Comparison of ENCODE assay signal across 15 mouse cellular contexts in the genomic region with DNA sequence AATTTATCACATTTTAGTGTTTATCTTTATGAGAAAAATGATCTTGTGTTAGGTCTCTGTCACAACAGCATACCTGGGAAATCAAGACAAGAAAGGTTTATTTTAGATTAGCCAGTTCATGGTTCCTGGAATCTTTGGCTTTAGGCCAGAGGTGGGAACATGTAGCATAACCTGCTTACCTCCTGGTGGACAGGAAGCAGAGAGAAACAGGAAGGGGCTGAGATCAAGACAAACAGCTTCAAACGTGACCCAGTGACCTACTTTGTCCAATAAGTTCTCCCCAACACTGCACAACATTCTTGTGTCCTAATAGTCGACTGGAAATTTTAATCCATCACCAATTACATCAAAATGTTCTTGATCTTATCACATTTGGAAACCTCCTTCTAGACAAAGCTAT.
"Had no signal": no experiment of that assay in that cellular context is flagged by ENCODE, and none has a peak within 500 bp of the region (broad histone marks: within the 10 kb centered on the region; RNA-seq: fewer than 3 reads in every experiment).

No protein-coding gene starts in this region.

- H3K36me3 ChIP-seq: limb, embryonic 10.5 days; limb, embryonic 13.5 days; liver, embryonic 12.5 days; liver, embryonic 15.5 days had no signal

- H3K4me2 ChIP-seq: limb, embryonic 13.5 days; liver, embryonic 12.5 days; liver, embryonic 15.5 days; midbrain, embryonic 11.5 days had no signal

- H3K4me1 ChIP-seq: limb, embryonic 10.5 days; limb, embryonic 13.5 days; liver, embryonic 12.5 days; liver, embryonic 15.5 days had no signal

- DNase-seq: kidney, adult 8-10 months; layer of hippocampus, adult 9-11 months; liver; lung, adult 18-20 months; lung, postnatal 14 days; lung, postnatal 4 days; midbrain, embryonic 14.5 days had no signal

- H3K9ac ChIP-seq: limb, embryonic 13.5 days; liver, embryonic 12.5 days; liver, embryonic 15.5 days had no signal

- H3K27me3 ChIP-seq: limb, embryonic 13.5 days; liver, embryonic 12.5 days; liver, embryonic 15.5 days had no signal

- H3K9me3 ChIP-seq: limb, embryonic 10.5 days; limb, embryonic 13.5 days; liver, embryonic 12.5 days; liver, embryonic 15.5 days had no signal

- H3K27ac ChIP-seq: layer of hippocampus, adult 2 months; limb, embryonic 10.5 days; limb, embryonic 13.5 days; liver, embryonic 12.5 days; liver, embryonic 15.5 days had no signal

- ATAC-seq: inflammation-experienced regulatory T-cells, adult 6 months; intestine, embryonic 16.5 days; liver, embryonic 12.5 days had no signal

- H3K4me3 ChIP-seq: layer of hippocampus, adult 2 months; limb, embryonic 10.5 days; limb, embryonic 13.5 days; liver, embryonic 12.5 days; liver, embryonic 15.5 days had no signal
